Mouse (Mus musculus) fibroblast of lung, adult 2 months (primary cell): ENCODE results near the gene Gstm4.
A peak's percentile ranks its signal among the peaks of the same experiment; 100 is the strongest.
"Not testable (repeated sequence)": the region's sequence is repeated elsewhere in the genome, so short reads cannot be mapped to it uniquely, and the experiment has no call there.

ENCODE experiments used
- DNase-seq: peaks from one replicate; pipeline ENCODE4 v3.0.0-alpha.2; 2011; ENCODE audit warnings: low read depth

Gstm4 gene

DNA sequence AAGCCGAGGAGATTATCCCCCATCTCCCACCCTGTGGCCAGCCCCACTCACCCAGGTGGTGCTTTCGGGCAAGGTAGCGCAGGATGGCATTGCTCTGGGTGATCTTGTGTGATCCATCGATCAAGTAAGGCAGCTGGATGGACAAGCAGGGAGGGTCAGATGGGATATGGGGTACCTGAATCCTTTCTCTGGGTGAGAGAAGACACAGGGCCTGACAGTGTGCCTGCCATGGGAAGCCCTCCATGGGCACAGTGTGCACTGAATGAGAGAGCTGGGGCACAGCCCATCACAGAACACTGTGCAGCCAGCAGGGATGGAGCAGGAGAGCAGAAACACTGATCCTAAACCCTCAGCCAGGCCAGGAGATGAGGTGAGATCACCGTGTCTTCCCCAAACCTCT, 28.2 kb downstream of the Gstm4 start:
- not testable (repeated sequence) for DNase-seq

DNA sequence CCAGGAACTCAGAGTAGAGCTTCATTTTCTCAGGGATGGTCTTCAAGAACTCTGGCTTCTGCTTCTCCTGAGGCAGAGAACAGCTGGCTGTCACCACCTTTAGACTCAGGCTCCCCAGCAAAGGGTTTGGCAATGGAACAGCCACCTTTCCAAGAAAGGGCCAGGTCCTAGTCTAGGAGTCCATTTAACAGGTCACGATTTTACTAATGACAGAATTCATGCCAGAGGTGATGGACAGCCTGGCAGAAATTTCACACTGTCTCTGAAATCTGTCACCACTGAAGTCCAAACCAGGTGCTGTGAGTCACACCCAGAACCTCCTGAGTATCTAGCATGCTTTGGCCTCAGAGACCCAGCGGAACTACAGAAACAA, 29.7 kb downstream of the Gstm4 start:
- DNase-seq: no peak

DNA sequence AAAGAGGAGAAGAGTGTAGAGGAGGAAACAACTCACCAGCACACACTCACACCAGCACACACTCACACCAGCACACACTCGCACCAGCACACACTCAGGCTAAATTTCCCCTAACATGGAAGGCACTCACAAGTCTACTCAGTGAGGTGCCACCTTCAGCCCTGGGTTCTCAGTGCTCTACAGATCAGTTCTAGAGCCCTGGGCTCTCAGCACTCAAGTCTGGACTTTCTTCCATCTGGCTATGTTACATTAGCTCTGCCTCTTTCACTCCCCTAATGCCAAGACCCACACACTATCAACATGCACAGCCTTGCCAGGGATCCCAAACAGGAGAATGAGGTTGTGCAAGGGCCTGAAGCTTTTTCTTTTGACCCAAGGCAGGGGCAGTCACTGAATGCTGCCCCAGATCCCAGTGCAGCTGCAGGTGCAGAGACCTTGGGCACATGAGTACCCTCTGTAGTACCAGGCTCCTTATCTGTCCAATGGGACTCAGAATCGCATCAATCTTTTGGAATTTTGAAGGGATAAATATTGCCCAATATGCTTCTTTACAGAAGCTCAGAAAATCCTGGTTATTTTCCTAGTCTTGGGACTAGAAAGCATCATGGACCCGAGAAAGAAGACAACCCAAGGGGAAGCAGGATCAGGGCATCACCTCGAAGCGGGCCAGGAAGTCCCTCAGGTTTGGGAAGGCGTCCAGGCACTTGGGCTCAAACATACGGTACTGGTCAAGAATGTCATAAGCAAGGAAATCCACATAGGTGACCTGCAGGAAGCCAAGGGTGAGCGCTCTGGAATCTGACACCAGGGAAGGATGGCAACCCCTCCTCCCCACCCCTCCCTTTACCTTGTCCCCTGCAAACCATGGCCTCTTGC, 30.4 kb downstream of the Gstm4 start:
- DNase-seq: peak; percentile 22

DNA sequence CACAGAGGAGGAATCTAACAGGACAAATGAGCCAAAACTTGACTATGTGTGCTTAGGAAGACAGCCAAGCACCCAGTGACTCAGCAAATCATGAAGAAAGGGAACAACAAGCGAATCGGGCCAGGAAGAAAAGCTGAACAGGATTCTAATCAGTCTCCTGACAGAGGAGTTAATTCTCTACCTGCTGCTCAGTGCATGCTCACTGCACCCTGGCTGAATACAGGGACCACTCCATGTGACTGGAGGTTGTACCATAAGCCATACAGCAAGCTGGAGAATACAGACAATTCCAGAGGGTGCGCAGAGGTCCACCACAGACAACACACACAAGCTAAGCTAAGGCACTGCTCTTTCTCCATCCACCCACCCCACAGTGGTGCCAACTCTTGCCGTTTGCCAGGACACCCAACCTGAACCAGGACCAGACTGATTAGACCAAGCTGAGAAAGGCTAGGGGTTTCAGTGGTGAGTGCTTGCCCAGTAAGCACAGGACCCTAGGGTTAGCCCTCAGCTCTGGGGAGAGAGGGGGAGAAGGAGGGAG, 31.3 kb downstream of the Gstm4 start:
- DNase-seq: peak; percentile 97

DNA sequence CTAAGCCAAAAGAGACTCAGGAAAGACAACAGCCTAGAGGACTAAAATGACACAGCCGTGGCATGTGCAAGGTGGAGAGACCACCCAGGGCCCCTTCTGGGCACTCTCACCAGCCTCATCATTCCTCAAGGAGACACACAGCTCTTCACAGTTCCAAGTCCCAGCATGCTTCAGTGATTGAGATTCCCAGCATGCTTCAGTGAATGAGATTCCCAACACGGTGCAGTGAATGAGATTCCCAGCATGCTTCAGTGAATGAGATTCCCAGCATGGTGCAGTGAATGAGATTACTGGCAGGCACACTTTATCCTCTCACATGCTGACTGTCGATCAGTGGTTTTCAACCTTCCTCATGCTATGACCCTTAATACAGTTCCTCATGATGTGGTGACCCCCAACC, 33.1 kb downstream of the Gstm4 start:
- DNase-seq: no peak

DNA sequence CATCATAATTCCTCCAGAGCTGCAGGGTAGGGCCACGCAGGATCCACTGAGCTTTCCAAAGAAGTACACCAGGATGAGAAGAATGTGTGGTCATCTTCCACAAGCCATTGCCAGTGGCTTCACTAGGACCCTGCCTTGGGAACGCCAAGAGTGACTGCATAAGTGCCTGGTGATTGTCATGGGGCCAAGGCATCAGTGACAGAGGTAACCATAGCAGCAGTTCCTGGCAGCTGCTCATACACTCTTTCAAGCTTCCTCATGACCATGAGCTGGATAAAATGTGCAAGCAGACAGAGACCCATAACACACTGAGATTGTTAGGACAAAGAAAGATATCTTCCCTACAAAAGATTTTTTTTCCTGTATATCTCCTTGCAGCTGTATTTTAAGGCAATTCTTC, 34.4 kb downstream of the Gstm4 start:
- DNase-seq: peak; percentile 29

DNA sequence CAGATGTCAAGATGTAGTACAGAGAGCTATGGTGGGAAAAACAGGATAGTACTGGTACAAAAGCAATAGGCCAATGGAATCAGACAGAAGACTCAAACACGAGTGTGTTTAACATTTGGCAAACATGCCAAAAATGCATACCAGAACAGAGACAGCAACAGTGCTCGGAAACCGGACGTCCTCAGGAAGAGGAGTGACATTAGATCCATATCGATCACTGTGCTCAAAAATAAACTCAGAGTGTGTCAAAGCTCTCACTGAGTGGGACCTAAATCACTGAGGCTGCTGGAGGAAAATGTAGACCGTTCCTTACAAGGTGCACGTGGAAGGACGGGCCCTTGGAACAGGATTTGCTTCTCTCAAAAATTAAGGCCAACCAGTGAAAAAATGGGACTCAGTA, 42.7 kb downstream of the Gstm4 start:
- DNase-seq: no peak

DNA sequence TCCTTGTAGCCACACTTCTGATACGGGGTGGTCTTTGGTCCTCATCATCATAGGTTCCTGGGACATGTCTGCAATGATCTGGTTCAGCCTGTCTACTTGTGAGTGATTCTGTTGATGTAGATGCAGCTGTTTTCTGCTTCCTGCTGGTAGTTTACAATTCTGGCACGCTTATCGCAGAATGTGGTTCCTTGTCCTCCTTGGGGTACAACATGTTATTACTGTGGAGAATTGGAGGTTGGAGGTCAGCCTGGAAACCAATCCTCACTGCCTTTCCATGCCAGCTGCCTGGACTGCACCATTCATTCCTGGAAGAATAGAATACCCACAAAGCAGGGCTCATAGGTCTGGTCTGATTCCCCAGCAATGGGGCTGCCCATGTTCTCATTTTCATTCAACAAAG, 45.2 kb downstream of the Gstm4 start:
- DNase-seq: no peak

DNA sequence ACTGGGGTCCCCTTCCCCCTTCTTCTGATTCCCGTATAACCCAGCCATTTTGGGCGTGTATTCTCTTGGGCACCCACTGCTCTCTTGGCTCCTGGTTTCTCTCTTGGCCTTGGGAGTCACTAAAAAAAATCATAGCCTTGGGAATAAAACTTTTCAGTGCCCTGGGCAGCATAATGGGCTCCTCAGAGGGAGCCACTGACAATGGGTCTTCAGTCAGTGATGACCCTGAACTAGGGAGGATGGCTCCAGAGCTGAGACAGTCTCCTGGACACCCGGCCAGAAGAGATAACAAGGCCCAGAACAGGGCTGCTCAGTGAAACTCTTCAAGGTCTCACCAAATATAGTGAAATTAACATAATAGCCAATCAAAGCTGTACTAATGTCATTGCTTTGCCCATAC, 46.1 kb downstream of the Gstm4 start:
- DNase-seq: no peak

DNA sequence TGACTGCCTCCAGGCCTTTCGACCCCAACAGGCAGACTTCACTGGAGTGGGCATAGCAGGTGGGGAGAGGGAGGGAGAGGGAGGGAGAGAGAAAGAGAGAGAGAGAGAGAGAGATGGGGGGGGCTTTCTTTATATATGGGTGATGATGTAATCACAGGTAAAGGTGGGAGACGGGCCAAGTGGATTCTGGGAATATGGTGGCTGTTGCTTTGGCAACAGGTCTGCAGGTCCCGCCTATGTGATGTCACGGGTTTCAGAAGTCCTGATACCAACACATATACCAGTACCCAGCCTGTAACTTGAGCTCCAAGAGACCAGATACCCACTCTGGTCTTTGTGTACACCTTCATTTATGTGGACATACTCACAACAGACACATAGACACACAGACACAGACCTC, 48.1 kb downstream of the Gstm4 start:
- no peak for DNase-seq

DNA sequence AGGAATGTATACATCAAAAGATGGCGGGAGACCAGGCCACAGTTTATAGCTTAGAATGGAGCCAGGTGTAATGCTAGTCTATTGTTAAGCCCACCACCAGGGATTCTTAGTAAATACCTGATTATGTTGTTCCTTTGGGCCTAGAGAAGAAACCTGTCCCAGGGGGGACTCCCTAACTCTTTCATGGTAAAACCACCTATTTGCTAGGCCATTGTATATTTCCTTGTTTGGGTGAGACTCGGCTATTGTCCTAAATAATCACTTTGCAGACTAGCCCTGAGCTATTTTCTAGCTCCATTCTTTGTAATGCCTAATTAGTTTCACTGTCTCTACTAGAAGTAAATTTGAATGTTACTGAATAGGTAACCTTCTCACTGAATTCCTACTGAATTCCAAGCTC, 48.7 kb downstream of the Gstm4 start:
- DNase-seq: not testable (repeated sequence)
